Mouse (Mus musculus) neural tube, embryonic 11.5 days (tissue): Measurements from ENCODE around the gene Coq5. TPM values are rescaled to one million over a fixed set of nuclear protein-coding genes. Genes with fewer than 3 reads are reported as not detected.
A peak's percentile ranks its signal among the peaks of the same experiment; 100 is the strongest.

ENCODE experiments used
- ATAC-seq: fragments of 200-750 bp; cut with Nextera tagmentation; 2 replicates; pipeline ENCODE4 v1.8.0; 2017; ENCODE audit warnings: moderate number of reproducible peaks, mild to moderate bottlenecking, moderate TSS enrichment, moderate library complexity; ENCODE audit not compliant: insufficient read depth, low FRiP score, low TSS enrichment
- DNase-seq: peaks from one replicate; pipeline ENCODE4 v3.0.0-alpha.2; 2015; ENCODE audit warnings: low spot score
- H3K27ac ChIP-seq: fragments of 300-500 bp; sonication (generic); 2 replicates; pipeline ENCODE4 v1.5.1; 2014; ENCODE audit warnings: low read depth, mild to moderate bottlenecking, low read length
- H3K27me3 ChIP-seq: fragments of 300-500 bp; sonication (generic); 2 replicates; pipeline ENCODE4 v1.6.1; 2014; ENCODE audit warnings: mild to moderate bottlenecking, low read length, mixed read lengths; ENCODE audit not compliant: control insufficient read depth, insufficient read depth
- H3K36me3 ChIP-seq: fragments of 300-500 bp; sonication (generic); 2 replicates; pipeline ENCODE4 v1.6.1; 2014; ENCODE audit warnings: mild to moderate bottlenecking, low read length, moderate library complexity, mixed read lengths; ENCODE audit not compliant: control insufficient read depth, insufficient read depth
- H3K4me1 ChIP-seq: fragments of 300-500 bp; sonication (generic); 2 replicates; pipeline ENCODE4 v1.6.1; 2014; ENCODE audit warnings: low read length, mixed read lengths; ENCODE audit not compliant: control insufficient read depth, insufficient read depth
- H3K4me2 ChIP-seq: fragments of 300-500 bp; sonication (generic); 2 replicates; pipeline ENCODE4 v1.6.1; 2014; ENCODE audit warnings: low read depth, mild to moderate bottlenecking, moderate library complexity
- H3K4me3 ChIP-seq: fragments of 300-500 bp; sonication (generic); 2 replicates; pipeline ENCODE4 v1.5.1; 2014; ENCODE audit warnings: low read depth, low read length
- H3K9ac ChIP-seq: fragments of 300-500 bp; sonication (generic); 2 replicates; pipeline ENCODE4 v1.6.1; 2014; ENCODE audit warnings: mild to moderate bottlenecking, low read length
- H3K9me3 ChIP-seq: fragments of 300-500 bp; sonication (generic); 2 replicates; pipeline ENCODE4 v1.6.1; 2016; ENCODE audit warnings: low read length; ENCODE audit not compliant: control insufficient read depth
- WGBS: fragments of 180-500 bp; shearing (Covaris S2); extraction: QIAGEN DNeasy Blood & Tissue Kit; methylation state at CpG from one replicate; pipeline ENCODE4 v1.1.7; 2014; 5-methylcytosine and 5-hydroxymethylcytosine counted together
- polyA plus RNA-seq: library from polyadenylated mRNA; unstranded; fragments of >200 nt; fragmentation: Nextera tagmentation; extraction: Ambion mirVana; gene quantifications from 2 replicates; pipeline ENCODE4 v1.2.1, GENCODE M21; 2014

The Coq5 gene
- polyA plus RNA-seq, 1 experiment from 2014 or later: 61.0 TPM

DNA sequence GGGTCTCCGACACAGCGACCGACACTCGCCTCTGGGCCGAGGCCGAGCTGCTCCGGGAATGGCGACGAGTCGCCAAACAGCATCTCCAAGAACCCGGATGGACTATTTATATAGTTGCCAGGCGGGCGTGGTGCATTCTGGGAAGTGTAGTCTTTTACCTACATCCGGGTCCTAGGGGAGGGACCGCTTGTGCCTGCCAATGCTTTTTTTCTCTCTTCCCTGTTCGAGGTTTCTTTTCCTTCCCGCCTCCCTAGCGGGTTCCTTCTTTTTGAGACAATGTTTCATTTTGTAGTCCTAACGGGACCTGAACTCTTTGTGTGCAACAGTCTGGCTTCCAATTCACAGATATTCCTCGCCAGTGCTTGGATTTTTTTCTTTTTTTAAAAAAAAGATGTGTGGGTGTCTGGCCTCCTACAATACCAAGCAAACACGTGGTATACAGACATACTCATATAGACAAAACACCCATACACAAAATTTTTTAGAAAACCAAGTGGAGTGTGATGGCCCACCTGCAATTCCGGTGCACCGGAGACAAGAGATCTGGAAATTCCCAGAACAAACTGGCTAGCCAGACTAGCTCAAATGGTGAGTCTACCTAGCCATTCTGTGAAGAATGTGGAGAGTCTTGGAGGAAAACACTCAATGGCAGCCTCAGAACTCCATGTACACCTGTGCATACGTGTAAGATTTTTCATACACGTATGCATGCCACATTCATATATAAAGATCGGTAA lies 6.5 kb upstream of the Coq5 start, which contains the start of gene Rnf10:
TSS of gene Rnf10 (minus strand) at position 87 of the 737 bp plus-strand sequence.
- H3K4me1 ChIP-seq: peaks cover 17% of the 10 kb centered on the region
- H3K4me2 ChIP-seq: peak within 1 kb of the TSS; percentile 75
- peak within 1 kb of the TSS; percentile 90 for H3K4me3 ChIP-seq
- peak within 1 kb of the TSS; percentile 83 for H3K27ac ChIP-seq
- no peaks in the 10 kb centered on the region for H3K9me3 ChIP-seq
- DNase-seq (peak; percentile 97), ATAC-seq (peak; percentile 87)
- H3K27me3 ChIP-seq: no peaks in the 10 kb centered on the region
- H3K36me3 ChIP-seq: no peaks in the 10 kb centered on the region; the same call in 1 of the 2 replicates
- H3K9ac ChIP-seq: peak within 1 kb of the TSS; percentile 94
- WGBS: 14% methylated on average over 26 of the region's 26 CpGs

DNA sequence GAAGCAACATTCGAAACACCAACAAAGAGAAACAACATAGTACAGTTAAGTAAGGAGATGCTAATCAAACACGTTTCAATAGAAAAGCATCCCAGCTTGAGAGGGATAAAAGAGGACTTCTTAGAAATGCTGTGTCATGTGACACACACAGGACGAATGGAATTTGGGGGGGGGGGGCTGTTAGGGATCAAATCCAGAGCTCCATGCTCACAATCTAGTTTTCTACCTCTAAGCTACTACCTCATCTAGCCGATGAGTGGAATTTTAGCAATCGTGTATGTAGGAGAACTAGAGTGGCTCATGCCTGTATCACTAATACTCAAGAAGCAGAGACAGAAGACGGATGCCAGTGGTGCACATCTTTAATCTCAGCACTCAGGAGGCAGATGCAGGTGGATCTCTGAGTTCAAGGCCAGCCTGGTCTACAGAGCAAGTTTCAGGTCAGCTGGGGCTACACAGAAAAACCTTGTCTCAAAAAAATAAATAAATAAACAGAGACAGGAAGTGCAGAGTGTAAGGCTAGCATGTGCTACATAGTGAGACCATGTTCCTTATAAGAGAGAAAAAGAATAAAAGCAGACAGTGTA lies 5.8 kb upstream of the Coq5 start:
- 73% methylated on average over 6 of the region's 6 CpGs for WGBS

DNA sequence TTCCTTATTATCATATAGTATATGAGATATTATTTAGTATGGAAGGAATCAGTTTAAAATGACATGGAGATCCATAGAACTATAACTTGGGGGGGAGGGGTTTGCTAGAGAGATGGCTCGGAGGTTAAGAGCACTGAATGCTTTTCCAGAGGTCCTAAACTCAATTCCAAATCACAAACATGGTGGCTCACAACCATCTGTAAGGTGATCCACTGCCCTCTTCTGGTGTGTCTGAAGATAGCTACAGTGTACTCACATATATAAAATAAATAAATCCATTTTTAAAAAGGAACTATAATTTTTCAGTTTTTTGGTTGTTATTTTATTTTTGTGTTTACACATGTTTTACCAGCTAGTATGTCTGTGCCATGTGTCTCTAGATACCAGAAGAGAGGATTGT lies 5.1 kb upstream of the Coq5 start:
- no peak overlapping the region for H3K4me2 ChIP-seq
- no peak overlapping the region for H3K27ac ChIP-seq
- no peaks in the 10 kb centered on the region for H3K27me3 ChIP-seq
- WGBS: 60% methylated on average over 1 of the region's 1 CpGs
- ATAC-seq: no peak
- no peak overlapping the region for H3K4me3 ChIP-seq
- peaks cover 17% of the 10 kb centered on the region for H3K4me1 ChIP-seq
- H3K9me3 ChIP-seq: no peaks in the 10 kb centered on the region
- no peak for DNase-seq
- no peak overlapping the region for H3K9ac ChIP-seq
- H3K36me3 ChIP-seq: no peaks in the 10 kb centered on the region; the same call in 1 of the 2 replicates

More for the DNA sequence above, 5.8 kb upstream of the Coq5 start:
- Histone ChIP-seq H3K27ac (no peak overlapping the region), H3K4me1 (peaks cover 17% of the 10 kb centered on the region), H3K36me3 (no peaks in the 10 kb centered on the region; the same call in 1 of the 2 replicates), H3K9me3 (no peaks in the 10 kb centered on the region), H3K9ac (peak overlapping the region; percentile 45; the same call in 1 of the 2 replicates), H3K27me3 (no peaks in the 10 kb centered on the region), H3K4me3 (no peak overlapping the region), H3K4me2 (no peak overlapping the region; the same call in 1 of the 2 replicates)
- DNase-seq: no peak
- no peak for ATAC-seq

DNA sequence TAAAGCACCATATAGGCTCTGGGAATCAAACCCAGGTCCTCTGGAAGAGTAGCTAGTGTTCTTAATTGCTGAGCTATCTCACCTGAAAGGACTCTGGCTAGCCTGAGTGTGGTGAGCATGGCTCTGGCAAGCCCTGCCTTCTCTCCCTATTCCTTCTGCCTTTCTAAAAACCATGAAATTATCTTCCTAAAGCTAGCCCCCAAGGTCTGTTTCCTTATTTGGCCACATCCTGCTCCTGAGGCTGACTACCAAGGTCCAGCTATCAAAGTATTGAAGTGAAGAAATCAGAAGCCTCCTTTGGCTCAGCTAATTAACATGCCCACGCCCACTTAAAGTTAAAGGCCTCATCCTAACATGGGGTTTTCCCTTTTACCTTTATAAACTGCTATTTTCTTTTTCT lies 4.7 kb upstream of the Coq5 start:
- no peak overlapping the region for H3K4me3 ChIP-seq
- 93% methylated on average over 1 of the region's 1 CpGs for WGBS

DNA sequence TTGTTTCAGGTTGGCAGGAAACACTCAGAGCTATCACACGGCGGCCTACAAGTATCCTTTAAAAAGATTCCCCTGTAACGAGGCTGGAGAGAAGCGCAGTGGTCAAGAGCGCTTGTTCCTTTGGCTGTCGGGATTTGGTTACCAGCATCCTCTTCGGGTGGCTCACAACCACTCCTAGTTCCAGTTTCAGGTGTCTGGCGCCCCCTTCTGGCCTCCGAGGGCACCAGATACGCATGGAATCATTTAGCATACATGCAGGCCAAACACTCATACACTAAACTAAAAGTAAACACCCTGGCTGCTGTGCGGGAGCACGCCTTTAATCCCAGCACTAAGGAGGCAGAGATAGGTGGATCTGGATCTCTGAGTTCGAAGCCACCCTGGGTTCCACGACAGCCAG lies 3.5 kb upstream of the Coq5 start:
- 35% methylated on average over 14 of the region's 14 CpGs for WGBS
- ATAC-seq (no peak), DNase-seq (peak; percentile 45)
- Histone ChIP-seq H3K27ac (no peak overlapping the region), H3K4me1 (peaks cover 7% of the 10 kb centered on the region), H3K36me3 (no peaks in the 10 kb centered on the region), H3K27me3 (no peaks in the 10 kb centered on the region), H3K4me2 (no peak overlapping the region), H3K9ac (no peak overlapping the region), H3K9me3 (no peaks in the 10 kb centered on the region), H3K4me3 (no peak overlapping the region)

More for the DNA sequence above, 4.7 kb upstream of the Coq5 start:
- Histone ChIP-seq H3K27me3 (no peaks in the 10 kb centered on the region), H3K36me3 (no peaks in the 10 kb centered on the region; the same call in 1 of the 2 replicates), H3K9ac (no peak overlapping the region), H3K9me3 (no peaks in the 10 kb centered on the region), H3K4me2 (no peak overlapping the region), H3K27ac (no peak overlapping the region), H3K4me1 (peaks cover 16% of the 10 kb centered on the region)
- ATAC-seq: no peak
- DNase-seq: no peak

DNA sequence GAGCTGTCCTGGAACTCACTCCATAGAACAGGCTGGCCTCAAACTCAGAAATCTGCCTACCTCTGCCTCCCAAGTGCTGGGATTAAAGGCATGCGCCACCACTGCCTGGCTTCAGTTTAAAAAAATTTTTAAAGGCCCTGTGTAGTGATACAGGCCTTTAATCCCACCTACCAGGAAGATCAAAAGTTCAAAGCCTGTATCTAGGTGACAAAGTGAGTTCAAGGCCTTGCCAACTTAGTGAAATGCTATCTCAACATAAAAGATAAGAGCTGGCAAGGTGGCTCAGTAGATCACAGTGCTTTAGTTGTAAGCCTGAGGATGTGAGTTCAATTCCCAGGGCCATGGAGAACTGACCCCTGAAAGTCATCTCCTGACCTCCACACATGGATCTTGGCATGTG lies 1.4 kb upstream of the Coq5 start:
- Histone ChIP-seq H3K36me3 (no peaks in the 10 kb centered on the region), H3K27me3 (no peaks in the 10 kb centered on the region), H3K4me3 (no peak overlapping the region), H3K27ac (no peak overlapping the region), H3K9me3 (no peaks in the 10 kb centered on the region), H3K4me2 (no peak overlapping the region), H3K9ac (no peak overlapping the region), H3K4me1 (peaks cover 7% of the 10 kb centered on the region)
- ATAC-seq (no peak), DNase-seq (no peak)
- 84% methylated on average over 1 of the region's 1 CpGs for WGBS

DNA sequence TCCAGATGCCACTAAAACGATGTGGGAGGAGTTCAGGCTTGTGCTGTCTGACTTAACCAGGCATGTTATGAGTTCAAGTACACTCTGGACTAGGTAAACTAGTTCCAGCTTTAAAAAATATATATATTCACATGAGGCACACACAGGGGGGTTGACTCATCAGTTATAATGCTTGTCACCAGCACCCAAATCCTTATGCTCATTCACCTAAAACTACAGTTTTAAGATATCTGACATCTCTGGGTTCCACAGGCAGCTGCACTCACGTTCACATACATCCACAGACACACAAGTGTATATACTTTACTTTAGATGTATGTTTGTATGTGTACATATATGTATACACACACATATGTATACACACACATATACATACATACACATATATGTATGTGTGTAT lies 681 bp upstream of the Coq5 start:
- H3K9me3 ChIP-seq: no peaks in the 10 kb centered on the region
- H3K4me1 ChIP-seq: peaks cover 4% of the 10 kb centered on the region
- H3K27ac ChIP-seq: no peak overlapping the region
- no peak overlapping the region for H3K4me3 ChIP-seq
- no peaks in the 10 kb centered on the region for H3K27me3 ChIP-seq
- no peak for DNase-seq
- H3K36me3 ChIP-seq: no peaks in the 10 kb centered on the region
- no peak overlapping the region for H3K4me2 ChIP-seq
- ATAC-seq: no peak
- H3K9ac ChIP-seq: no peak overlapping the region
- WGBS: 61% methylated on average over 2 of the region's 2 CpGs

DNA sequence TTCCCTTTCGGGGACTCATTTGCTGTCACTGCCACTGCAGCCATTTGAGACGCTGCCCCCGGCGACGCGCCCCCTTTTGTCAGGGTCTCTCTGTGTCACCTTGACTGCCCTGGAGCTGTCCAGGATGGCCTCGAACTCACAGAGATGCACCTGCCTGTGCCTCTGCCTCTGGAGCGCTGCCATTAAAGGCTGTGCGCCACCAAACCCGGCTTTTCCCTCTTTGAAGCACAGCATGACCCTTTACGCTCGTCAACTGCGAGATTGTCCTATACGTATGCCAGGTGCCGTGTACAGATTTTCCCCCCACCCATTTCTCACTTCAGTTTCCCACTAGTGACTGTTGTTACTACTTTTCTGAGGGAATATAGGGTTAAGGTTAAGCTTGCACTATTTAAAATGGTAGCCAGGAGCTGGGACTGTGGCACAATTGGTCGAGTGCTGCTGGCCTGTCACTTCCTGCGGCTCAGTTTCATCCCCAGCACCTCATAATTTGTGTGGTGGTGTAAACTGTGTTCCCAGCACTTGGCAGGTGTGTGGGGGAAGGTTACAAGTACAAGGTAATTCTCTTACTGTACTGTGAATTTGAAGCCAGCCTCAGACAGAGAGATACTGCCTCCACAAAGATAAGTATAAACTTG lies 703 bp downstream of the Coq5 start:
- 10% methylated on average over 17 of the region's 17 CpGs for WGBS
- H3K36me3 ChIP-seq: peaks cover 3% of the 10 kb centered on the region
- peak overlapping the region; percentile 82 for H3K4me2 ChIP-seq
- H3K4me1 ChIP-seq: peaks cover 4% of the 10 kb centered on the region
- ATAC-seq (no peak), DNase-seq (no peak)
- H3K27me3 ChIP-seq: no peaks in the 10 kb centered on the region
- peak overlapping the region; percentile 61 for H3K9ac ChIP-seq
- H3K9me3 ChIP-seq: no peaks in the 10 kb centered on the region
- H3K27ac ChIP-seq: no peak overlapping the region
- peak overlapping the region; percentile 95 for H3K4me3 ChIP-seq
